Mouse (Mus musculus) megakaryocyte progenitor cell, adult 5-6 weeks (primary cell): ENCODE measurements around the gene Ano6. TPM values are rescaled to one million over a fixed set of nuclear protein-coding genes. Genes with fewer than 3 reads are reported as not detected.

Source experiments
- ATAC-seq: replicated peaks from 2 replicates; pipeline ENCODE4 v1.8.0; 2016; ENCODE audit warnings: mild to moderate bottlenecking, moderate TSS enrichment, inconsistent platforms; ENCODE audit not compliant: poor library complexity
- total RNA-seq, 2 experiments: library from RNA; stranded (forward) in 1 of 2; stranded (reverse) in 1 of 2; fragments of 157-497, 149-512 nt in 1 of 2; fragments of 200-1000 nt in 1 of 2; gene quantifications; 2 replicates each; pipeline versions ENCODE4 v1.2.3 to v1.2.4; 2015 to 2017

Gene Ano6
- total RNA-seq, 2 experiments from 2014 or later: 22.7 to 23.0 TPM

- no peak for ATAC-seq
Observed at GRCm38 (mm10) chr15:95823383-95824306, 33.0 kb downstream of the Ano6 start.

- ATAC-seq: no peak
Observed at GRCm38 (mm10) chr15:95826516-95826915, 35.9 kb downstream of the Ano6 start.

GRCm38 (mm10) chr15:95827465-95827971, 36.9 kb downstream of the Ano6 start:
- ATAC-seq: no peak

- peak; percentile 61 for ATAC-seq
Observed at GRCm38 (mm10) chr15:95828018-95828646, 37.5 kb downstream of the Ano6 start.

- no peak; the same call in 1 of the 2 replicates for ATAC-seq
Observed at GRCm38 (mm10) chr15:95828647-95829254, 38.1 kb downstream of the Ano6 start.

- ATAC-seq: no peak
Observed at GRCm38 (mm10) chr15:95829553-95830205, 39.0 kb downstream of the Ano6 start.

GRCm38 (mm10) chr15:95830206-95830560, 39.5 kb downstream of the Ano6 start:
- ATAC-seq: no peak

GRCm38 (mm10) chr15:95833292-95833691, 42.6 kb downstream of the Ano6 start:
- ATAC-seq: no peak

GRCm38 (mm10) chr15:95836077-95836476, 45.4 kb downstream of the Ano6 start:
- no peak for ATAC-seq

GRCm38 (mm10) chr15:95836646-95837434, 46.2 kb downstream of the Ano6 start:
- ATAC-seq: no peak

GRCm38 (mm10) chr15:95837570-95837969, 46.9 kb downstream of the Ano6 start:
- no peak for ATAC-seq

GRCm38 (mm10) chr15:95838171-95839020, 47.8 kb downstream of the Ano6 start:
- ATAC-seq: peak; percentile 70

- peak; percentile 33 for ATAC-seq
Observed at GRCm38 (mm10) chr15:95839789-95840188, 49.1 kb downstream of the Ano6 start.

- no peak for ATAC-seq
Observed at GRCm38 (mm10) chr15:95843183-95843949, 52.7 kb downstream of the Ano6 start.

- ATAC-seq: no peak
Observed at GRCm38 (mm10) chr15:95844412-95844811, 53.8 kb downstream of the Ano6 start.

GRCm38 (mm10) chr15:95846102-95846501, 55.5 kb downstream of the Ano6 start:
- no peak for ATAC-seq

- peak; percentile 76 for ATAC-seq
Observed at GRCm38 (mm10) chr15:95848493-95849064, 57.9 kb downstream of the Ano6 start.
